16 mouse cellular contexts compared by ENCODE assay signal in genomic region chr15:97507656-97508306, GRCm38 (mm10).
A peak's percentile ranks its signal among the peaks of the same experiment; 100 is the strongest.
DNase-seq lines count a peak whose midpoint lies in the region; ATAC-seq lines count a peak whose summit lies in the region.
"Had no signal": no experiment of that assay in that cellular context is flagged by ENCODE, and none has a peak within 500 bp of the region (broad histone marks: within the 10 kb centered on the region; RNA-seq: fewer than 3 reads in every experiment).

No protein-coding gene starts in this region.

- no peak overlapping the region for H3K4me3 ChIP-seq in forebrain, embryonic 14.5 days (ENCODE audit: low read depth, low read length)
- no peak overlapping the region for H3K4me3 ChIP-seq in forebrain, embryonic 12.5 days (replicated peaks)
- no peak overlapping the region for H3K4me3 ChIP-seq in neural tube, embryonic 15.5 days (replicated peaks)
- H3K4me3 ChIP-seq in midbrain, embryonic 11.5 days (ENCODE audit: low read depth, low read length): no peak overlapping the region
- H3K4me3 ChIP-seq: embryonic facial prominence, embryonic 12.5 days; midbrain, embryonic 12.5 days had no signal

- WGBS in forebrain, embryonic 14.5 days: 93% methylated on average over 16 of the region's 16 CpGs
- 96% methylated on average over 16 of the region's 16 CpGs for WGBS in forebrain, embryonic 12.5 days
- WGBS in neural tube, embryonic 15.5 days: 77% methylated on average over 16 of the region's 16 CpGs
- 91% methylated on average over 16 of the region's 16 CpGs for WGBS in midbrain, embryonic 11.5 days

- H3K36me3 ChIP-seq in forebrain, embryonic 14.5 days (ENCODE audit: control insufficient read depth, insufficient read depth, low read length): no peaks in the 10 kb centered on the region
- H3K36me3 ChIP-seq in forebrain, embryonic 12.5 days (replicated peaks): no peaks in the 10 kb centered on the region
- H3K36me3 ChIP-seq in neural tube, embryonic 15.5 days: no peaks in the 10 kb centered on the region
- H3K36me3 ChIP-seq in midbrain, embryonic 11.5 days (ENCODE audit: control insufficient read depth, insufficient read depth, low read length): no peaks in the 10 kb centered on the region
- H3K36me3 ChIP-seq: embryonic facial prominence, embryonic 12.5 days; midbrain, embryonic 12.5 days had no signal

- no peak overlapping the region for H3K4me2 ChIP-seq in forebrain, embryonic 14.5 days (ENCODE audit: low read length)
- H3K4me2 ChIP-seq in forebrain, embryonic 12.5 days: no peak overlapping the region
- no peak overlapping the region for H3K4me2 ChIP-seq in neural tube, embryonic 15.5 days
- no peak overlapping the region for H3K4me2 ChIP-seq in midbrain, embryonic 11.5 days
- H3K4me2 ChIP-seq: embryonic facial prominence, embryonic 12.5 days; liver, embryonic 11.5 days; midbrain, embryonic 12.5 days had no signal

- H3K27ac ChIP-seq in forebrain, embryonic 14.5 days (ENCODE audit: low read depth, low read length): no peak overlapping the region
- H3K27ac ChIP-seq in forebrain, embryonic 12.5 days: no peak overlapping the region
- peak overlapping the region; percentile 51; the same call in 1 of the 2 replicates for H3K27ac ChIP-seq in neural tube, embryonic 15.5 days (replicated peaks)
- H3K27ac ChIP-seq in midbrain, embryonic 11.5 days (ENCODE audit: low read depth, low read length): no peak overlapping the region
- H3K27ac ChIP-seq: embryonic facial prominence, embryonic 12.5 days; midbrain, embryonic 12.5 days had no signal

- no peak for ATAC-seq in forebrain, embryonic 14.5 days
- ATAC-seq in forebrain, embryonic 12.5 days (ENCODE audit: low FRiP score): no peak
- ATAC-seq in neural tube, embryonic 15.5 days (ENCODE audit: low FRiP score): no peak
- no peak for ATAC-seq in midbrain, embryonic 11.5 days (ENCODE audit: low FRiP score)
- ATAC-seq: intestine, embryonic 16.5 days had no signal

- no peaks in the 10 kb centered on the region; the same call in 1 of the 2 replicates for H3K9me3 ChIP-seq in forebrain, embryonic 14.5 days (replicated peaks; ENCODE audit: control insufficient read depth, low read length)
- H3K9me3 ChIP-seq in forebrain, embryonic 12.5 days: 0 out of 2 replicates have a peak, but pooled peaks cover 5% of the 10 kb centered on the region
- H3K9me3 ChIP-seq in neural tube, embryonic 15.5 days (replicated peaks): peaks cover 6% of the 10 kb centered on the region
- H3K9me3 ChIP-seq in midbrain, embryonic 11.5 days (ENCODE audit: control insufficient read depth, low read length): no peaks in the 10 kb centered on the region

- no peak overlapping the region for H3K9ac ChIP-seq in forebrain, embryonic 14.5 days (ENCODE audit: low read length)
- H3K9ac ChIP-seq in forebrain, embryonic 12.5 days: no peak overlapping the region
- H3K9ac ChIP-seq in neural tube, embryonic 15.5 days (replicated peaks): no peak overlapping the region
- H3K9ac ChIP-seq in midbrain, embryonic 11.5 days (ENCODE audit: low read length): no peak overlapping the region
- H3K9ac ChIP-seq: embryonic facial prominence, embryonic 12.5 days; midbrain, embryonic 12.5 days had no signal

- DNase-seq in forebrain, embryonic 14.5 days (ENCODE audit: low spot score): peak; percentile 29
- peak; percentile 63 for DNase-seq in brain, embryonic 18.5 days (ENCODE audit: low read depth, low spot score)
- DNase-seq in layer of hippocampus, adult 9-11 months: peak; percentile 43
- DNase-seq in lung, postnatal 14 days: no peak
- no peak for DNase-seq in thymus, postnatal 0 days (ENCODE audit: low spot score)
- no peak for DNase-seq in midbrain, embryonic 11.5 days (ENCODE audit: low spot score, missing footprints)
- DNase-seq: heart, postnatal 36 days; kidney, postnatal 36 days; retina, postnatal 1 day; thymus, postnatal 14 days had no signal

- H3K27me3 ChIP-seq in forebrain, embryonic 14.5 days (replicated peaks; ENCODE audit: control insufficient read depth, insufficient read depth, low read length): no peaks in the 10 kb centered on the region
- no peaks in the 10 kb centered on the region for H3K27me3 ChIP-seq in forebrain, embryonic 12.5 days
- no peaks in the 10 kb centered on the region for H3K27me3 ChIP-seq in neural tube, embryonic 15.5 days (replicated peaks)
- H3K27me3 ChIP-seq in midbrain, embryonic 11.5 days (ENCODE audit: control insufficient read depth, insufficient read depth, low read length): no peaks in the 10 kb centered on the region
- H3K27me3 ChIP-seq: embryonic facial prominence, embryonic 12.5 days; midbrain, embryonic 12.5 days had no signal

- H3K4me1 ChIP-seq in forebrain, embryonic 14.5 days (ENCODE audit: control insufficient read depth, insufficient read depth, low read length): no peaks in the 10 kb centered on the region
- no peaks in the 10 kb centered on the region for H3K4me1 ChIP-seq in forebrain, embryonic 12.5 days
- no peaks in the 10 kb centered on the region for H3K4me1 ChIP-seq in neural tube, embryonic 15.5 days
- no peaks in the 10 kb centered on the region for H3K4me1 ChIP-seq in midbrain, embryonic 11.5 days (ENCODE audit: control insufficient read depth, insufficient read depth, low read length)
- H3K4me1 ChIP-seq: embryonic facial prominence, embryonic 12.5 days; midbrain, embryonic 12.5 days had no signal

Comparison
In these comparisons a context has a peak if more than half of its experiments do, and no peak if none do; other contexts are left out.
1. DNase-seq: peak in forebrain, embryonic 14.5 days (single experiment), brain, embryonic 18.5 days (single experiment) and layer of hippocampus, adult 9-11 months (single experiment); none in lung, postnatal 14 days (single experiment), thymus, postnatal 0 days (single experiment) and midbrain, embryonic 11.5 days (single experiment).